Mouse (Mus musculus) lung, postnatal 10 days (tissue): ENCODE data around the gene Olfr868.

Experiments used
- DNase-seq: peaks from one replicate; pipeline ENCODE4 v3.0.0; 2021

Gene Olfr868

GRCm38 (mm10) chr9:20098326-20098725 lies at the start of gene Olfr868:
TSS of gene Olfr868 (plus strand) at chr9:20098626.
- DNase-seq = no peak

GRCm38 (mm10) chr9:20057462-20057861 lies 41.0 kb upstream of the Olfr868 start, which contains the start of gene Olfr867:
TSS of gene Olfr867 (minus strand) at chr9:20057562.
- no peak for DNase-seq

- no peak for DNase-seq
Observed at GRCm38 (mm10) chr9:20070236-20070635, 28.2 kb upstream of the Olfr868 start.

- DNase-seq = no peak
Observed at GRCm38 (mm10) chr9:20071291-20071690, 27.1 kb upstream of the Olfr868 start.

GRCm38 (mm10) chr9:20073523-20074177 lies 24.8 kb upstream of the Olfr868 start:
- no peak for DNase-seq

- no peak for DNase-seq
Observed at GRCm38 (mm10) chr9:20128709-20129108, 30.3 kb downstream of the Olfr868 start, which contains the start of gene Olfr869. TSS of gene Olfr869 (plus strand) at chr9:20129009.

- DNase-seq = no peak
Observed at GRCm38 (mm10) chr9:20149706-20150105, 51.3 kb downstream of the Olfr868 start.
